Mouse (Mus musculus): ENCODE measurements around the gene 4930519P11Rik.

4930519P11Rik gene

DNA sequence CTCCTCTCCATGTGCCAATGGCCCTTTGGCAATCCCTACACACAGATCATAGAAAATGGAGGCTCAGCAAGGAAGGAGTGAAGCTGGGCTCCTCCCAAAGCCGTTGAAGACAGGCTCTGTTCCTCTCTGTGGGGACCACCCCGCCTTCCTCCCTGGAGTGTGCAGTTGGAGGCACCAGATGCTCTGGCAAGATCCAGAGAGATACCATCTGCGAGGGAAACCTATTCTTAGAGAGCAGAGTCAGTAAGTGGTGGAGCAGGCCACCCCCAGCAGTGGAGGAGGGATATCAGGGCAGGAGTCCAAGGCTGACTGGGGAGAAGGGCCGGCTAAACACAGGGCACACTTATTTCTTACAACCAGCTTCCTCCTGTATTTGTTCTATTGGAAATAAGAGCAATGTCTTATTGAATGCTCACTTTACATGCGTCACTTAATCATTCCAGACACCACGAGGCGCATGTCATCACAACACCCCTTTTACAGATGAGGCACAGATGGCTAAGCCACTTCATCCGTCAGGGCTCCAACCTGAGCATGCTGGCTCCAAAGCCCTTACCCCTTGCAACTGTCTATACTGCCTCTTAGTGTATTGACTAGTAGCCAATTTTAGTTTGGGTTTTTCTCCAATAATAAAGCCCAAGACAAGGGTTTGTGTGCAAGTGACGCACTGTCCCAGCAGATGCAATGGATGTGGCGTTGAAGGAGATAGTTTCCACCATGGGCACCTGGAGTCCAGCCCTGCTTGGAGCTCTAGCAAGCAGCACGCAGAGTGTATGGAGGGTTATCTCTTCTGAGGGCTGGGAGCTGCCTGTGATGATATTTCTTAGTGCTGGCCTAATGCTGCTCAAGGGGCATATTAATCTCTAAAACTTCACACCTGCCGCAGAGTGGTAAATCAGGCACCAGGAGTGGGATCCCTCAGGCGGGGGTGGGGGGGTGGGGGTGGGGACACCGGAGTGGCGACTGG is 29.0 kb downstream of the 4930519P11Rik start:
- peak; percentile 91 for DNase-seq (ENCODE audit: low spot score)

- DNase-seq (ENCODE audit: low spot score): no peak
These were observed 31.8 kb downstream of the 4930519P11Rik start for GRCm38 (mm10) chr2:154581421-154581820.

DNA sequence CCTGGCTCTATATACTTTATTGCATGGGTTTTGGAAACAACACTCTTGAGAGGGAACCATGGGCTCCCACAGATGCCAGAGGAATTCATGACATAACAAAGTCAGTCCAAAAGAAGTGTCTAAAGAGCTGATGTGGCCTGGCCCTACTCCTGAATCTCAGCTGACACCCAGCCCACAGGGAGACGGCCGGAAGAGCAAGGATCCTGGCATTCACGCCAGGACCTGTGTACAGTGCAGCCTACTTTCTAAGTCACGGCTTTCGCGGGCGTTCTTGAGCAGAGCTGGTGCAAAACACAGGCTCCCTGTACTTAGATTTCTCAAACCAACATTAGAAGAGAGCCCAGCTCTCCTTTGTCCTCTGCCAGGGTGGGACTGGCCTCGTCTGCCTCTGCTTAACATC is 32.7 kb downstream of the 4930519P11Rik start:
- no peak for DNase-seq (ENCODE audit: low spot score)

DNA sequence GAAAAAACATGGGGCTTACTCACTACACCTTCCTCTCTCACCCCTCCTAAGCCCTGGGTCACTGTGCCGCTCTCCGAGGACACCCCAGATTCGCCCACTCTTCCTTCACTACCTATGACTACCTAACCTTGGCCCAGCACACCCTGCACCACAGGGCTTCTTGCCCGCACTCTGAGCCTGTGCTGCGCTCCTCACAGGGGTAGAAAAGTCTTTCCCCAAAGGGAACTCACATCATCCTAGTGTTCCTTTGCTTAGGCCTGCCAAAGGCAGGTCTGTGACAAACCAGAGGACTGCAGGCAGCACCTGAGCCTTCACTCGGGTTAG is 35.5 kb downstream of the 4930519P11Rik start:
- no peak for DNase-seq (ENCODE audit: low spot score)

GRCm38 (mm10) chr2:154576876-154577743 is 36.1 kb downstream of the 4930519P11Rik start:
- DNase-seq (ENCODE audit: low spot score): peak; percentile 48

GRCm38 (mm10) chr2:154574271-154574670 is 39.0 kb downstream of the 4930519P11Rik start:
- no peak for DNase-seq (ENCODE audit: low spot score)

DNA sequence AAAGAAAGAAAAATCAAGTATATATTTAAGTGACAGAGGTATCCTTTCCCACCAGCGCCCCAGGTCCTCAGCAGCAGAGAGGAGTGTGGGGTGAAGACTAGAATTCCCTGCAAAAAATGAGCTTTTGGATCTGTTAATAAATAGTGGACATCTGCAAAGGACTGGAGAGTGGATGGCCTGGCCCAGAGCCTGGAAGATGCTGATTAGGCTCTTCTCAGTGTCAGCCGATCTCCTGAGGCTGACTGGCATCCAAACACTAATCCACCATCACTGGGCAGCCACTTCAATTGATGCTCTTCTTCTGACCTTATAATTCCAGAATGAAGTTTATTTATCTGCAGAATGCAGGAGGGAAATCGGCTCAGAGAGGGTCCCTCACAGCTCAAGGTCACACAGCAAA is 40.2 kb downstream of the 4930519P11Rik start:
- DNase-seq (ENCODE audit: low spot score): no peak

DNA sequence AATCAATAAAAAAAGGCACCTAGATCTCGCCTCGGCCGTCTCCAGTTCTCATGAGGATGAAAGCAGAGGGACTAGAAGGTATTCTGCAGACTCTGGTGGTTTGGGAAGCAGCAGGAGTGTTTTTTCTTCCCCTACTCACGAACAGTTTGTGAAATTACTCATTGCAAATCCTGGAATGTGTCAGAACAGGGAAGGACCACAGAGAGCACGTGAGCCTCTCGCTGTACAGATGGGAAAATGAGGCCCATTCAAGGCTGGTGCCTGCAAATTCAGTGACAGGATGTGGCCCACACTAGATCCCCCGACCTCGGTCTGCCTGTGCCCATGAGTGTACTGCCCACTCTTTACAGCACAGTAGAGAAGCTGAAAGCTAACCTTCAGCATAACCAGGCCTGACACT is 41.3 kb downstream of the 4930519P11Rik start:
- DNase-seq (ENCODE audit: low spot score): no peak

- no peak for DNase-seq (ENCODE audit: low spot score)
These were observed 42.0 kb downstream of the 4930519P11Rik start for GRCm38 (mm10) chr2:154571266-154571665.

- DNase-seq (ENCODE audit: low spot score): no peak
These were observed 42.6 kb downstream of the 4930519P11Rik start for GRCm38 (mm10) chr2:154570666-154571065.

DNA sequence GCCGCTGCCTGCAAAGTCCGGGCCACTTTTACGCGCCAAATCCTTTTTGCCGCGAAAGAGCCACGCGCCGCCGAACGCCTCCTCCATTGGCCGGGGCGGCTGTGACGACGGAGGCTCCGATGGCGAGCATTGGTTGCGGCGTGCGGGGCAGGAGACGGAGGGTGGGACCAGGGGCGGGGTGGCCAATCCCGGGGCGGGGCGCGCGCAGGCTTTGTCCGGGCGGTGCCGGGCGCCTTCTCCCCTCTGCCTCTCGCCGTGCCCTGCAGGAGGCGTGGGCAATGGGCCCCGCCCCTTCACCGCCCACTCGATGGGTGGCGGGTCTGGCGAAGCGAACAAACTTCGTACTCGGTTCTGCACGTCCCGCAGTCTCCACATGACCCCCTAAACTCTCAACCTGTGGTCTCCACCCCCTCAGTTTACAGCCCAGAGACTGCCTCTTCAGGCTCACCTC is 43.4 kb downstream of the 4930519P11Rik start, which contains the start of gene E2f1:
Gene E2f1 (minus strand): TSS at position 57 of the 451 bp plus-strand sequence.
- DNase-seq (ENCODE audit: low spot score): peak; percentile 98

- peak; percentile 81 for DNase-seq (ENCODE audit: low spot score)
These were observed 44.0 kb downstream of the 4930519P11Rik start for GRCm38 (mm10) chr2:154569071-154569748.

DNA sequence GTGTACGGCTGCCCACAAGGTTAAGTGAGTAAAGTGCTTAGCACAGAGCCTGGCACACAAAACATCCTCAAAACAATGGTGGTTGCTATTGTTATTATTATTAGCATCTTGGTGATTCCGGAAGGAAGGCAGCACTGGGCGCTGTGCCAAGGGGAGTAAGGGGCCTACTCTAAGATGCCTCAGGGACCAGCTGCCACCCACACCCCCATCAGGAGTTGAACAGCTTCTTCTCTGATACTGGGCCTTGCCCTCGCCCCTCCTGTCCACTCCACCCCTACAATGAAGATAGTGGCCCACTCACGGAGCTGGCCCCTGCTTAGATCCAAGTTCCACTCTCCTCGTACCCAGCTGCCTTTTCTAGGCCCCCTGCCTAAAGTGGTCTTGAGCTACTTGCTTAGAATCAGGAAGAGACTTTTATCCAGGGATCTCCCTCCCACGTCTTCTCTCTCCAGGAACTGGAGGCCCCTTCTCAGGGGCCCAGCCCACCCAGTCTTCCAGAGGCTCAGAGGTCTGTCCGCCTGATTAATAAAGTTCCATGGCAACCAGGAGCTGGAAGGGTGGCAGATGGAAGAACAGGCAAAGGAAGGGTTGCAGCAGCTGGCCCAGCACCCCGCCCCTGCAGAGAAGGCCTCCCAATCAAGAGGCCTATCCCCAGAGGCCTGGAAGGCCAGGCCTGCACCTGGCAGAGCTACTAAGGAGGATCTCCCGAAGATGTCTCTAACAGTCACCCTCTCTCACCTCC is 44.7 kb downstream of the 4930519P11Rik start:
- peak; percentile 74 for DNase-seq (ENCODE audit: low spot score)

DNA sequence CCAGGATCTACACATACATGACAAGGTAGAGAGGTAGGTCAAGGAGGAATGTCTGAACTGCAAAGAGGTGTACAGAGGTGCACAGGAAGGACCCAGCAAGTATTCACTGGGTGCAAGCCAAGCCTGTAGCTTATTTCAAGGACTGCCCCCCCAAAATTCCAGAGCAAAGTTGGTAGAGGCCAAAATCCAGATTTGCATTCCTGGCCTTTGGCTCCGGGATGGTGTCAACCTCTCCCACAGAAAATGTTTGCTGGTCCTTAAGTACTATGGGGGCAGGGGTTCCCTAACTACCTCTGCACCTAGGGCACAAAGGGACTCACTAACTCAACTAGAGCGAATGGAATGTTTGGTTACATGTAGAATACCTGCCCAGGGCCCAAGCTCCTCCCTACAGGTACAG is 45.5 kb downstream of the 4930519P11Rik start:
- DNase-seq (ENCODE audit: low spot score): no peak

- DNase-seq (ENCODE audit: low spot score): no peak
These were observed 46.6 kb downstream of the 4930519P11Rik start for GRCm38 (mm10) chr2:154566641-154567040.

DNA sequence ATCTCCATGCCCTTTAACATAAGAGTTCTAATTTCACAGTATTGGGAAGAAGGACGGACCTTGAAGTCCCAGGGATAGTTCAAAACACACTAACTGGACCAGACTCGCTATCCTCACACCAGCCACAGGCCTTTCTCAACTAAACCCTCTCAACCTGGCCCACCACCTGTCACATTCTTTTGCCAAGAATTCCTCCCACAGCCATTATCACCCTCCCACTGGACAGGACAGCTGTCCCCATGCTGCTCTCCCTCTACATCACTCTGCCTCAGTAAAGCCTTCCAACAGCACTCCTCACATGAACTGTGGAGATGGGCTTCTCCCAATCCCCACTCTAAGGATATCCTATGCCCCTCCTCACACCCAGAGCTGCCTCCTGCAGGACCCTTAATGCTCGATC is 47.7 kb downstream of the 4930519P11Rik start:
- no peak for DNase-seq (ENCODE audit: low spot score)

GRCm38 (mm10) chr2:154563612-154564170 is 49.5 kb downstream of the 4930519P11Rik start:
- DNase-seq (ENCODE audit: low spot score): no peak
